Mouse (Mus musculus) kidney, postnatal 0 days (tissue): Measurements from ENCODE around the gene Gm14459. TPM values are rescaled to one million over a fixed set of nuclear protein-coding genes. Genes with fewer than 3 reads are reported as not detected.
"Not testable (repeated sequence)": the region's sequence is repeated elsewhere in the genome, so short reads cannot be mapped to it uniquely, and the experiment has no call there.

Source experiments
- ATAC-seq: fragments of 200-750 bp; cut with Nextera tagmentation; replicated peaks from 2 replicates; pipeline ENCODE4 v1.8.0; 2017; ENCODE audit warnings: low read depth, moderate number of reproducible peaks, moderate TSS enrichment, moderate library complexity; ENCODE audit not compliant: low FRiP score
- DNase-seq: peaks from one replicate; pipeline ENCODE4 v3.0.0-alpha.2; 2016; ENCODE audit warnings: low spot score
- H3K27ac ChIP-seq: fragments of 300-500 bp; sonication (generic); 2 replicates; pipeline ENCODE4 v1.5.1; 2014; ENCODE audit warnings: mild to moderate bottlenecking
- H3K27me3 ChIP-seq: fragments of 300-500 bp; sonication (generic); 2 replicates; pipeline ENCODE4 v1.6.1; 2014; ENCODE audit warnings: low read length, mixed read lengths; ENCODE audit not compliant: insufficient read depth
- H3K36me3 ChIP-seq: fragments of 300-500 bp; sonication (generic); 2 replicates; pipeline ENCODE4 v1.6.1; 2014; ENCODE audit warnings: low read length, mixed read lengths; ENCODE audit not compliant: insufficient read depth
- H3K4me1 ChIP-seq: fragments of 300-500 bp; sonication (generic); replicated peaks from 2 replicates; pipeline ENCODE4 v1.6.1; 2014; ENCODE audit warnings: antibody characterized with exemption, low read length, mixed read lengths; ENCODE audit not compliant: insufficient read depth
- H3K4me2 ChIP-seq: fragments of 300-500 bp; sonication (generic); 2 replicates; pipeline ENCODE4 v1.6.1; 2014; ENCODE audit warnings: mild to moderate bottlenecking, low read length, moderate library complexity, mixed read lengths
- H3K4me3 ChIP-seq: fragments of 300-500 bp; sonication (generic); replicated peaks from 2 replicates; pipeline ENCODE4 v1.5.1; 2014; ENCODE audit warnings: low read depth, low read length
- H3K9ac ChIP-seq: fragments of 300-500 bp; sonication (generic); 2 replicates; pipeline ENCODE4 v1.6.1; 2014; ENCODE audit warnings: low read depth, low read length
- H3K9me3 ChIP-seq: fragments of 300-500 bp; sonication (generic); replicated peaks from 2 replicates; pipeline ENCODE4 v1.6.1; 2016; ENCODE audit warnings: low read length, inconsistent platforms, mixed read lengths
- CTCF ChIP-seq: IDR thresholded peaks from 2 replicates; pipeline ENCODE4 v1.5.1; 2016; ENCODE audit warnings: antibody characterized with exemption, low read depth, mild to moderate bottlenecking, moderate library complexity
- WGBS: fragments of 180-500 bp; shearing (Covaris S2); extraction: QIAGEN DNeasy Blood & Tissue Kit; methylation state at CpG from one replicate; pipeline ENCODE4 v1.1.7; 2014; 5-methylcytosine and 5-hydroxymethylcytosine counted together
- polyA plus RNA-seq: library from polyadenylated mRNA; unstranded; fragments of >200 nt; fragmentation: Nextera tagmentation; extraction: Ambion mirVana; gene quantifications from 2 replicates; pipeline ENCODE4 v1.2.1, GENCODE M21; 2015

Gene Gm14459
- polyA plus RNA-seq, result not detected in 2 replicates

GRCm38 (mm10) chrX:8524854-8525253 lies at the start of gene Gm14459:
Gene Gm14459 (minus strand): TSS chrX:8524954.
- ATAC-seq, result no peak
- H3K27me3 ChIP-seq, result no peaks in the 10 kb centered on the region
- no peak within 1 kb of the TSS for H3K27ac ChIP-seq
- no peak for TF ChIP-seq CTCF
- H3K4me2 ChIP-seq, result no peak within 1 kb of the TSS
- no peaks in the 10 kb centered on the region for H3K4me1 ChIP-seq
- H3K4me3 ChIP-seq, result no peak within 1 kb of the TSS
- no peak within 1 kb of the TSS for H3K9ac ChIP-seq
- H3K9me3 ChIP-seq, result no peaks in the 10 kb centered on the region
- DNase-seq, result no peak
- 82% methylated on average over 2 of the region's 2 CpGs for WGBS
- no peaks in the 10 kb centered on the region for H3K36me3 ChIP-seq

- WGBS, result 72% methylated on average over 4 of the region's 4 CpGs
- H3K9ac ChIP-seq, H3K4me1 ChIP-seq, H3K4me3 ChIP-seq, H3K27ac ChIP-seq, ATAC-seq, H3K4me2 ChIP-seq, H3K27me3 ChIP-seq, DNase-seq, H3K36me3 ChIP-seq, H3K9me3 ChIP-seq: not testable (repeated sequence)
Observed at GRCm38 (mm10) chrX:8548155-8548554, 23.4 kb upstream of the Gm14459 start, which contains the start of gene Ssxb6. Gene Ssxb6 (minus strand): TSS chrX:8548255.

Other genes with a start within 250 kb of the Gm14459 start
- gene Ssxb10, start 197.5 kb downstream of the Gm14459 start, polyA plus RNA-seq, result not detected in 2 replicates
- not detected in 2 replicates for gene Ssxb9, start 158.0 kb downstream of the Gm14459 start, polyA plus RNA-seq
- not detected in 2 replicates for gene Ssxb1, start 111.6 kb downstream of the Gm14459 start, polyA plus RNA-seq
- gene Ssxb2, start 63.2 kb downstream of the Gm14459 start, polyA plus RNA-seq, result not detected in 2 replicates
- gene Ssxb6, start 23.3 kb upstream of the Gm14459 start, polyA plus RNA-seq, result not detected in 2 replicates
- gene Ssxb3, start 66.9 kb upstream of the Gm14459 start, polyA plus RNA-seq, result not detected in 2 replicates
- not detected in 2 replicates for gene Ssxb8, start 165.9 kb upstream of the Gm14459 start, polyA plus RNA-seq
- not detected in 2 replicates for gene Ssx9, start 223.5 kb upstream of the Gm14459 start, polyA plus RNA-seq